In genomic region chr9:110407311-110408098, GRCm38 (mm10) we compare ENCODE assay signal across 8 mouse cellular contexts. TPM values are rescaled to one million over a fixed set of nuclear protein-coding genes. Genes with fewer than 3 reads are reported as not detected.
DNase-seq lines count a peak whose midpoint lies in the region; ATAC-seq and TF ChIP-seq lines count a peak whose summit lies in the region.

No protein-coding gene starts in this region.

- peaks cover 26% of the 10 kb centered on the region for H3K36me3 ChIP-seq in forebrain, embryonic 10.5 days (replicated peaks)
- peaks cover 14% of the 10 kb centered on the region for H3K36me3 ChIP-seq in limb, embryonic 13.5 days

- H3K9me3 ChIP-seq in forebrain, embryonic 10.5 days, result no peaks in the 10 kb centered on the region
- H3K9me3 ChIP-seq in limb, embryonic 13.5 days, result no peaks in the 10 kb centered on the region

- DNase-seq in heart, adult 8-10 months (ENCODE audit: low spot score), result peak; percentile 15
- DNase-seq in heart, adult 18-20 months, result no peak
- DNase-seq in urinary bladder, adult 18-20 months (ENCODE audit: low spot score in 2 of 2), result peak; percentile 27
- DNase-seq in urinary bladder, adult 2 months (ENCODE audit: low spot score), result no peak
- peak; percentile 54 for DNase-seq in forebrain, embryonic 10.5 days (ENCODE audit: extremely low spot score, low spot score)

- no peak for TF ChIP-seq POLR2A in olfactory bulb, adult 2 months (IDR thresholded peaks at IDR 0.05; ENCODE audit: insufficient read depth, low read depth, low read length)

- peak overlapping the region; percentile 89 for H3K9ac ChIP-seq in limb, embryonic 13.5 days

- peak overlapping the region; percentile 74 for H3K4me3 ChIP-seq in forebrain, embryonic 10.5 days
- peak overlapping the region; percentile 78 for H3K4me3 ChIP-seq in limb, embryonic 13.5 days
- H3K4me3 ChIP-seq in olfactory bulb, adult 2 months (ENCODE audit: insufficient read depth, low read depth, low read length), result peak overlapping the region; percentile 78

- 3% methylated on average over 41 of the region's 41 CpGs for WGBS in forebrain, embryonic 10.5 days
- 2% methylated on average over 41 of the region's 41 CpGs for WGBS in limb, embryonic 13.5 days
- WGBS in olfactory bulb, adult 2 months, result under 1% methylated on average over 41 of the region's 41 CpGs

- peak overlapping the region; percentile 92 for H3K4me2 ChIP-seq in limb, embryonic 13.5 days (replicated peaks)

- peaks cover 31% of the 10 kb centered on the region for H3K4me1 ChIP-seq in forebrain, embryonic 10.5 days
- peaks cover 12% of the 10 kb centered on the region for H3K4me1 ChIP-seq in limb, embryonic 13.5 days
- H3K4me1 ChIP-seq in olfactory bulb, adult 2 months (ENCODE audit: control insufficient read depth, insufficient read depth, low read length), result peaks cover 7% of the 10 kb centered on the region

- no peak for TF ChIP-seq CTCF in olfactory bulb, adult 2 months (IDR thresholded peaks at IDR 0.05; ENCODE audit: insufficient read depth, low read depth, low read length)

- ATAC-seq in limb, embryonic 13.5 days (ENCODE audit: low FRiP score, low read depth), result peak; percentile 70
- ATAC-seq in cerebellum, adult (ENCODE audit: insufficient number of reproducible peaks, low FRiP score, low TSS enrichment), result no peak; the same call in none of the 2 replicates

- peak overlapping the region; percentile 92 for H3K27ac ChIP-seq in forebrain, embryonic 10.5 days
- peak overlapping the region; percentile 69 for H3K27ac ChIP-seq in limb, embryonic 13.5 days
- H3K27ac ChIP-seq in olfactory bulb, adult 2 months (ENCODE audit: insufficient read depth, low read depth, low read length), result peak overlapping the region; percentile 40; the same call in 1 of the 2 replicates

- no peaks in the 10 kb centered on the region for H3K27me3 ChIP-seq in forebrain, embryonic 10.5 days (ENCODE audit: poor library complexity, severe bottlenecking)
- no peaks in the 10 kb centered on the region for H3K27me3 ChIP-seq in limb, embryonic 13.5 days

RNA-seq across cellular contexts. Expression of gene Ptpn23, which starts 0.5 kb away (rescaled TPM):
- total RNA-seq in heart, adult 8-10 months (2022), result 10 to 100 TPM; 12.9 to 17.1 (median 14.5) TPM
- total RNA-seq in heart, adult 18-20 months (2021), result 10 to 100 TPM; 13.4 to 14.6 TPM
- 11.6 and 24.7 TPM in 2 replicates for polyA plus RNA-seq in urinary bladder, adult 2 months (2012; rRNA removed)
- 15.1 and 15.2 TPM in 2 replicates for polyA plus RNA-seq in forebrain, embryonic 10.5 days (2016; fragmentation: Nextera tagmentation; extraction: Ambion mirVana)
- 17.7 and 17.9 TPM in 2 replicates for polyA plus RNA-seq in limb, embryonic 13.5 days (2015; fragmentation: Nextera tagmentation; extraction: Ambion mirVana)
- not detected in 2 replicates for polyA plus RNA-seq in olfactory bulb, adult 2 months (2012; ENCODE audit: insufficient read depth, insufficient read length, low replicate concordance, missing spikeins)

RNA-seq across cellular contexts. Expression of gene Ngp, which starts 12.0 kb away (rescaled TPM):
- total RNA-seq in heart, adult 8-10 months (2022), result 1 to 10 TPM in 1 of 4 experiments, not detected in 3; 3.0 TPM
- not detected for total RNA-seq in heart, adult 18-20 months (2021)
- 0.06 TPM in 1 of 2 replicates, not detected in the other for polyA plus RNA-seq in urinary bladder, adult 2 months (2012; rRNA removed)
- not detected in 2 replicates for polyA plus RNA-seq in forebrain, embryonic 10.5 days (2016; fragmentation: Nextera tagmentation; extraction: Ambion mirVana)
- 0.97 and 0.98 TPM in 2 replicates for polyA plus RNA-seq in limb, embryonic 13.5 days (2015; fragmentation: Nextera tagmentation; extraction: Ambion mirVana)
- not detected in 2 replicates for polyA plus RNA-seq in olfactory bulb, adult 2 months (2012; ENCODE audit: insufficient read depth, insufficient read length, low replicate concordance, missing spikeins)

Comparison
In these comparisons a context has a peak if more than half of its experiments do, and no peak if none do; other contexts are left out.
1. DNase-seq: peak in heart, adult 8-10 months (single experiment), urinary bladder, adult 18-20 months (2 of 2) and forebrain, embryonic 10.5 days (single experiment); none in heart, adult 18-20 months (0 of 2) and urinary bladder, adult 2 months (single experiment).
2. H3K27ac ChIP-seq: peak in every context shown above with its lines; median percentile 92 in forebrain, embryonic 10.5 days; 69 in limb, embryonic 13.5 days; 40 in olfactory bulb, adult 2 months.
3. RNA of gene Ptpn23, which starts 0.5 kb away (polyA plus RNA-seq): 17.7 to 17.9 TPM in limb, embryonic 13.5 days, 15.1 to 15.2 TPM in forebrain, embryonic 10.5 days and 11.6 to 24.7 TPM in urinary bladder, adult 2 months; not detected in olfactory bulb, adult 2 months; every median in the first group is over 10 times any median in the second.
4. Peak in every context shown above with its lines, with median percentiles within 50 percentile points of each other: H3K4me3 ChIP-seq.